Mouse (Mus musculus): ENCODE results near the gene Pqlc2.

Pqlc2 gene

DNA sequence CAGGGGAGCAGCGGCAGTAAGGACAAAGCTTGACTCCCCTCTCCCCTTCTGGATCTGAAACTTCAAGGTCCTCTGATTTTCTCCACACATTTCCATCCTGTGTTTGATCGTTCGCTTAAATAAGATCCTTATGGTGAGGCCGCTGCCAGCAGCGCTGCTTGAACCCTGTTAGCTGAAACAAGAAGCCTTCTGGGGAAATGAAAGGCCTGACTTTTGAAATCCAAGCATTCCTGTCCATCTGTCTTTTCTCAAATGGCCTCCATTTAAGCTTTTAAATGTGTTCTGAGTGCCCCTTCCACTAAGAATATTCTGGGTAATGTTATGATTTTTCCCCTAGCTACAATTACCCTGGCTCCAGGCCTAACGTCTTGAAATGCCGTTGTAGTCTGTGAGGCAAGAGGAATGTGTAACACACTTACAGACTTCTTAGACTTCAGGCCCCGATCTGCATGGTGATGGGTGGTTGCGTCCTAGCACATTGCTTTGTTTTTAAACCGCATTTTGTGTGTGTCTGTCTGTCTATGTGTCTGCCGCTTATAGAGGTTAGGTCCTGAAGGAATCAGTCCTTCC is 51.1 kb downstream of the Pqlc2 start:
- DNase-seq = no peak

- peak; percentile 44 for DNase-seq
These were observed 51.7 kb downstream of the Pqlc2 start for GRCm38 (mm10) chr4:139258621-139259301.

GRCm38 (mm10) chr4:139256708-139257107 is 53.8 kb downstream of the Pqlc2 start:
- no peak for DNase-seq

DNA sequence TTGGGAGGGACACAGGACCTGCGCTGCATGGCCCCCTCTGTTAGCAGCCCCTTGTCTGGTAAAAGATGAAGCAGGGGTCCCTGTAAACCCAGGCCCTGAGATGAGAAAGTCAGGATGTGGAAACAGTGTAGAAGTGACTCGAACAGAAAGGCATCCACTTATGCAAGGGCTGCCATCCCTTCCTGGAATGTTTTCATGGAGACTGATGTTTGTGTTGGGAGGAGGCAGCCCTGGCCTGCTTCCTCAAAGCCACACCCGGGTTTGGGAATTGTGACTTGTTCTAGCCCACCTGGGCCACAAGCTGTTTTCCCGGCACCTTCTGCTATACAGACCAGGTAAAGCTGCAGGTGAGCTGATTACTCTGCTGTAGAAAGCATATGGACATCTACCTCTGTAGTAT is 54.4 kb downstream of the Pqlc2 start:
- peak; percentile 39 for DNase-seq

GRCm38 (mm10) chr4:139253206-139253605 is 57.3 kb downstream of the Pqlc2 start:
- DNase-seq = no peak

GRCm38 (mm10) chr4:139252051-139252760 is 58.3 kb downstream of the Pqlc2 start:
- DNase-seq = peak; percentile 87

GRCm38 (mm10) chr4:139250886-139251285 is 59.6 kb downstream of the Pqlc2 start:
- no peak for DNase-seq

DNA sequence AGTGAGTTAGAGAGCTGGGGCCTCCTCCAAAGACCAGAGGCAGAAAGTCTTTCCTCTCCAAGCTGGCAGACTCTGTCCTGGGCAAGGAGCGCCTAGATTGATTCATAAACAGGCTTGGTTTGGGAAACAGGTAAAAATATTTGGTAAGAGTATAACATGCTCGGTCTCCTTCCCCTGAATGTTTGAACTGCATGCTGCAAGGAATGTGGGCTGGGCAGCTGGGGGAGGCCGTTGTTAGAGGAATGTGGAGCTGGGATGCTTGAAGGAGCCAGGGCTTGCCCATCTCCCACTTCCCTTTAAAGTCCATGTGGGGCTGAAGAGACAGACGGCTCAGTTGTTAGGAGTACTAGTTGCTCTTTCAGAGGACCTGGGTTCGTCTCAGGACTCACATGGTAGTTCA is 60.5 kb downstream of the Pqlc2 start:
- peak; percentile 35 for DNase-seq

DNA sequence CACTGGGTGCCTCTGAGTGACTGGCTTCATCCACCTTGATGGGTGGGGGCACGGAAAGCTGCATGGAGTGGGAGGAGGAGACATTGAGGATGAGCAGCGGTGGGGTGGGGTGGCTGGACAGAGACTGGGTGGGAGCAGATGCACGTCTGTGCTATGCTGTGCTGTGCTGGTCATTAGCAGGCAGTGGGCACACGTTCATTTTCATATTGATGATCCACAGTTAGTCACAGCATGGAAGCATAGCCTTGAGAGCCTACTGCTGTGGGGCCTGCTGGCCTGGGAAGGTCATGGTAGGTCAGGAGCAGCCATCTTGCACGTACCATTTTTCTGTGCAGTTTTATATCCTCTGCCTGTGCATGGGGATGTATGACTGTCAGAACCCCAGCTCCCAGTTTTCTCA is 61.8 kb downstream of the Pqlc2 start:
- DNase-seq = no peak

DNA sequence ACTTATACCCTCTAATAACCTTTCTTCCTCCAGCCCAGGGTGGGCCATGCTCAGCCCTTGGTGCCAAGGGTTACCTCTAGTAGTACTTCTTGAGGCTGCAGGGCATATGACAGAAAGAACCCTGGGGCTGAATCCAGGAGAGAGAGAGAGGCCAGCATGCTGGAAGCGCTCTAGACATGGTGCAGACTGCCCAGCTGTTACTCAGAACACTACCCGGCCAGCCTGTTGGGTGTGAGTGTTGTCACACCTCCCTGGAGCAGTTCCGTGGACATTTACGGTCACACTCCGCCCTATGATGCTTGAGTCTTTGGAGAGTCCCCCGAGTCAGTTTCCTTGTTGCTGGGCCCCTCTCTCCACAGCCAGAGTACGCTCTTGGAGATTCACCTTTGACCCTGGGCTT is 62.5 kb downstream of the Pqlc2 start:
- no peak for DNase-seq

GRCm38 (mm10) chr4:139246130-139246877 is 64.2 kb downstream of the Pqlc2 start:
- no peak for DNase-seq

DNA sequence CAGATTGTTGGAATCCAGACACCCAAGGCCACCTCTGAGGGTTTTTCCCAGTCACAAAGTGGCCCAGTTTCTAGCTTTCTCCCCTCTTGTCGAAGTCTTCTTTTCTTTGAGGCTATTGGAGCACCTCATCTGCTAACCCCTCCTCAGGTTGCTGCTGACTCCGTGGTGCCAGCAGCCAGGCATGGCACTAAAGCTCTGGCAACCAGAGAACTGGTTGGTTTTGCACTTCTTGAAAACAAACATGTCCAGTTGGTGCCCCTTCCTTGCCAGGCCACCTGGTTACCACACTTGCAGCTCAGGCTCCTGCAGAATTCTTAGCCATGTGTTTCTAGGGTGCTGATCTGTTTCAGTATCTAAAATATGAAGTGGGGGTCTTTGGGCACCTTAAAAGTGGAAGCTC is 65.0 kb downstream of the Pqlc2 start:
- no peak for DNase-seq

DNA sequence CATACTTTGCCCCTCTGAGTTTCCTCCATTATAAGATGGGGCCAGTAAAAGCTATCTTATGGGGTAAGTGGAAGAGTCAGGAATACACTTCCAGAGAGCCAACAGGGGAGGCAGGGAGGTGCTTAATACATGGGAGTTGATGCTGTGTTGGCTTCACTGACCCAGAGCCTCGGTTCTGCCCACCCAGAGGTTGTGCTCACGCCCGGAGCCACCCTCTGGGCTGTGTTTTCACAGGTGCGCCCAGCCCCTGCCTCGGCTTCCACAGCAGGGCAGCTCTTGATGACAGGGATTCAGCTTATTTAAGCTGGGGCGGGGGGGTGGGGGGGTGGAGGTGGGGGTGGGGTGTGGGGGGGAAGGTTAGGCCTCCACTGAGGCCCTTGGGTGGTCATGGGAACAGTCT is 65.7 kb downstream of the Pqlc2 start:
- no peak for DNase-seq

DNA sequence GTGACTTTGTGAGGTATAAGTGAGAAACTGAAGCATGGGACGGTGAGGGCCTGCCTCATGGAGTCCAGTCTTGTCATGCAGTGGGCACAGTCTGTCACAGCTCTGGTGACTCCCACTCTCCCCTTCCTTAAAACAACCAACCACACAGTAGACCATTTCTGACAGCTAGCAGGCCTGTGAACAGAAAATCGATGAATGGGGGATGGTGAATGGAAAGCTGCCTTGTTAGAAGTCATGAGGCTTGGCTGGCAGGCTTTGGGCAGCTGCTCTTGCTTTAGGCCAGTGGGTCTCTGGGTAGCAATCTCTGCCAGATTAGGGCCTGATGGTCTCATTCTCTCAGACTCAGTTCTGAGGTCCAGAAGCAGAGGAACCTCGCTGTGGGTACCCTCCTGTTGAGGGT is 66.3 kb downstream of the Pqlc2 start:
- DNase-seq = no peak
